Mouse (Mus musculus) kidney, embryonic 14.5 days (tissue): Measurements from ENCODE around the gene Adssl1. TPM values are rescaled to one million over a fixed set of nuclear protein-coding genes. Genes with fewer than 3 reads are reported as not detected.

Source experiments
- ATAC-seq: fragments of 200-750 bp; cut with Nextera tagmentation; 2 replicates; pipeline ENCODE4 v1.8.0; 2017; ENCODE audit warnings: moderate number of reproducible peaks, mild to moderate bottlenecking, moderate TSS enrichment, moderate library complexity; ENCODE audit not compliant: low FRiP score, low TSS enrichment
- H3K27ac ChIP-seq: fragments of 300-500 bp; sonication (generic); 2 replicates; pipeline ENCODE4 v1.5.1; 2014; ENCODE audit warnings: low read depth, mild to moderate bottlenecking, low read length, moderate library complexity, mixed read lengths
- H3K27me3 ChIP-seq: fragments of 300-500 bp; sonication (generic); 2 replicates; pipeline ENCODE4 v1.6.1; 2014; ENCODE audit warnings: mild to moderate bottlenecking, low read length; ENCODE audit not compliant: control insufficient read depth, insufficient read depth
- H3K36me3 ChIP-seq: fragments of 300-500 bp; sonication (generic); 2 replicates; pipeline ENCODE4 v1.6.1; 2014; ENCODE audit warnings: low read length, mixed read lengths; ENCODE audit not compliant: control insufficient read depth, insufficient read depth
- H3K4me1 ChIP-seq: fragments of 300-500 bp; sonication (generic); 2 replicates; pipeline ENCODE4 v1.6.1; 2014; ENCODE audit warnings: low read length, mixed read lengths; ENCODE audit not compliant: control insufficient read depth, insufficient read depth
- H3K4me2 ChIP-seq: fragments of 300-500 bp; sonication (generic); replicated peaks from 2 replicates; pipeline ENCODE4 v1.6.1; 2014; ENCODE audit warnings: low read depth, mild to moderate bottlenecking, low read length
- H3K4me3 ChIP-seq: fragments of 300-500 bp; sonication (generic); 2 replicates; pipeline ENCODE4 v1.5.1; 2014; ENCODE audit warnings: mild to moderate bottlenecking, low read length
- H3K9ac ChIP-seq: fragments of 300-500 bp; sonication (generic); 2 replicates; pipeline ENCODE4 v1.6.1; 2014; ENCODE audit warnings: low read depth, mild to moderate bottlenecking, low read length, moderate library complexity
- H3K9me3 ChIP-seq: fragments of 300-500 bp; sonication (generic); 2 replicates; pipeline ENCODE4 v1.6.1; 2016; ENCODE audit warnings: low read length; ENCODE audit not compliant: control insufficient read depth
- WGBS: fragments of 180-500 bp; shearing (Covaris S2); extraction: QIAGEN DNeasy Blood & Tissue Kit; methylation state at CpG from one replicate; pipeline ENCODE4 v1.1.7; 2014; 5-methylcytosine and 5-hydroxymethylcytosine counted together
- polyA plus RNA-seq: library from polyadenylated mRNA; unstranded; fragments of >200 nt; fragmentation: Nextera tagmentation; extraction: Ambion mirVana; gene quantifications from 2 replicates; pipeline ENCODE4 v1.2.1, GENCODE M21; 2014

The Adssl1 gene
- polyA plus RNA-seq, 1 experiment from 2014 or later = 9.3 TPM

GRCm38 (mm10) chr12:112664124-112664523 is 44.3 kb downstream of the Adssl1 start:
- no peaks in the 10 kb centered on the region for H3K9me3 ChIP-seq
- no peak overlapping the region for H3K4me3 ChIP-seq
- no peak overlapping the region for H3K9ac ChIP-seq
- peaks cover 86% of the 10 kb centered on the region for H3K36me3 ChIP-seq
- no peaks in the 10 kb centered on the region for H3K27me3 ChIP-seq
- WGBS = 51% methylated on average over 2 of the region's 2 CpGs
- H3K4me2 ChIP-seq = no peak overlapping the region
- no peak overlapping the region for H3K27ac ChIP-seq
- no peak for ATAC-seq
- peaks cover 66% of the 10 kb centered on the region for H3K4me1 ChIP-seq

GRCm38 (mm10) chr12:112664656-112665055 is 44.8 kb downstream of the Adssl1 start:
- no peak overlapping the region for H3K9ac ChIP-seq
- H3K27ac ChIP-seq = no peak overlapping the region
- H3K27me3 ChIP-seq = no peaks in the 10 kb centered on the region
- H3K9me3 ChIP-seq = no peaks in the 10 kb centered on the region
- peaks cover 71% of the 10 kb centered on the region for H3K4me1 ChIP-seq
- H3K4me3 ChIP-seq = no peak overlapping the region
- H3K36me3 ChIP-seq = peaks cover 86% of the 10 kb centered on the region
- WGBS = 46% methylated on average over 5 of the region's 5 CpGs
- no peak for ATAC-seq
- no peak overlapping the region for H3K4me2 ChIP-seq

GRCm38 (mm10) chr12:112665445-112665844 is 45.6 kb downstream of the Adssl1 start:
- H3K27me3 ChIP-seq = no peaks in the 10 kb centered on the region
- H3K27ac ChIP-seq = no peak overlapping the region
- H3K4me2 ChIP-seq = no peak overlapping the region
- ATAC-seq = no peak
- peaks cover 86% of the 10 kb centered on the region for H3K36me3 ChIP-seq
- H3K4me1 ChIP-seq = peaks cover 75% of the 10 kb centered on the region
- H3K9ac ChIP-seq = 0 out of 2 replicates have a peak overlapping the region, but pooled peaks have one; percentile 23
- H3K4me3 ChIP-seq = no peak overlapping the region
- H3K9me3 ChIP-seq = no peaks in the 10 kb centered on the region
- 51% methylated on average over 18 of the region's 18 CpGs for WGBS

GRCm38 (mm10) chr12:112665881-112666544 is 46.2 kb downstream of the Adssl1 start:
- ATAC-seq = no peak
- Histone ChIP-seq H3K4me3 (no peak overlapping the region), H3K9ac (0 out of 2 replicates have a peak overlapping the region, but pooled peaks have one; percentile 23), H3K9me3 (no peaks in the 10 kb centered on the region), H3K27me3 (no peaks in the 10 kb centered on the region), H3K4me1 (peaks cover 75% of the 10 kb centered on the region), H3K4me2 (no peak overlapping the region), H3K27ac (no peak overlapping the region), H3K36me3 (peaks cover 88% of the 10 kb centered on the region)
- 88% methylated on average over 9 of the region's 9 CpGs for WGBS

GRCm38 (mm10) chr12:112667619-112668297 is 47.9 kb downstream of the Adssl1 start:
- peaks cover 75% of the 10 kb centered on the region for H3K4me1 ChIP-seq
- H3K27me3 ChIP-seq = no peaks in the 10 kb centered on the region
- no peak overlapping the region for H3K4me2 ChIP-seq
- no peak for ATAC-seq
- H3K36me3 ChIP-seq = peaks cover 77% of the 10 kb centered on the region
- H3K4me3 ChIP-seq = no peak overlapping the region
- no peaks in the 10 kb centered on the region for H3K9me3 ChIP-seq
- no peak overlapping the region for H3K27ac ChIP-seq
- 68% methylated on average over 10 of the region's 10 CpGs for WGBS
- no peak overlapping the region for H3K9ac ChIP-seq

- peaks cover 71% of the 10 kb centered on the region for H3K4me1 ChIP-seq
- peak overlapping the region; percentile 70 for H3K4me2 ChIP-seq
- peak overlapping the region; percentile 4; the same call in 1 of the 2 replicates for H3K4me3 ChIP-seq
- no peaks in the 10 kb centered on the region for H3K27me3 ChIP-seq
- H3K36me3 ChIP-seq = peaks cover 52% of the 10 kb centered on the region
- H3K9ac ChIP-seq = peak overlapping the region; percentile 100
- no peaks in the 10 kb centered on the region for H3K9me3 ChIP-seq
- peak overlapping the region; percentile 30; the same call in 1 of the 2 replicates for H3K27ac ChIP-seq
- ATAC-seq = no peak
- 34% methylated on average over 9 of the region's 9 CpGs for WGBS
These were observed 51.0 kb downstream of the Adssl1 start for GRCm38 (mm10) chr12:112670718-112671393.

- H3K27me3 ChIP-seq = no peaks in the 10 kb centered on the region
- no peaks in the 10 kb centered on the region for H3K9me3 ChIP-seq
- H3K4me2 ChIP-seq = peak overlapping the region; percentile 70
- no peak overlapping the region for H3K27ac ChIP-seq
- peaks cover 62% of the 10 kb centered on the region for H3K4me1 ChIP-seq
- WGBS = 87% methylated on average over 7 of the region's 7 CpGs
- no peak for ATAC-seq
- H3K9ac ChIP-seq = peak overlapping the region; percentile 100; the same call in 1 of the 2 replicates
- peak overlapping the region; percentile 97 for H3K4me3 ChIP-seq
- peaks cover 46% of the 10 kb centered on the region for H3K36me3 ChIP-seq
These were observed 52.0 kb downstream of the Adssl1 start for GRCm38 (mm10) chr12:112671891-112672290.

- H3K9me3 ChIP-seq = no peaks in the 10 kb centered on the region
- H3K27ac ChIP-seq = peak overlapping the region; percentile 98
- peaks cover 37% of the 10 kb centered on the region for H3K36me3 ChIP-seq
- 2% methylated on average over 21 of the region's 21 CpGs for WGBS
- ATAC-seq = 0 out of 2 replicates have a peak, but pooled peaks have one; percentile 1
- peaks cover 62% of the 10 kb centered on the region for H3K4me1 ChIP-seq
- peak overlapping the region; percentile 97 for H3K4me3 ChIP-seq
- peak overlapping the region; percentile 100 for H3K9ac ChIP-seq
- peak overlapping the region; percentile 70 for H3K4me2 ChIP-seq
- H3K27me3 ChIP-seq = no peaks in the 10 kb centered on the region
These were observed 53.1 kb downstream of the Adssl1 start for GRCm38 (mm10) chr12:112672744-112673575.
